Mouse (Mus musculus) bone marrow, adult 2 months (tissue): Measurements from ENCODE around the gene 1700029P11Rik.

Experiments
- CTCF ChIP-seq: fragments of 200-500 bp; IDR thresholded peaks from 2 replicates; pipeline ENCODE4 v1.5.1; 2011; ENCODE audit warnings: low read length, control low read depth; ENCODE audit not compliant: control insufficient read depth, insufficient read depth
- POLR2A ChIP-seq: fragments of 200-500 bp; IDR thresholded peaks from 2 replicates; pipeline ENCODE4 v1.6.1; 2011; ENCODE audit warnings: low read depth, mild to moderate bottlenecking, control low read depth, low read length, borderline replicate concordance; ENCODE audit not compliant: control insufficient read depth

DNA sequence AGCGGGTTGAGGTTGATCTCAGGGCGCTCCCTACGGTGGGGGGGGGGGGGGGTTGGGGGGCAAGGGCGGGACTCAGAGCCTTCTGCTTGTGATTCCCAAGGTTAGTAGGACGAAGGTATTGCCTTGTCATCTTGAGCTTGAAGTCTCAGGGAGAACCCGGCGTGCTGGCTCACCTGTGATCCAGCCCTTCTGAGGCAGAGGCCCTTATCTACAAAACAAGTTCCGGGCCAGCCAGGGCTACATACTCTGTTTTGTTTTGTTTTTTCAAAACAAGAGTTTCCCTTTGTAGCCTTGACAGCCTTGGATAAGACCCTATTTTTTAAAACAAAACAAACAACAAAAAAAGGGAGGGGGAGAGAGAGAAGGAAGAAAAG, 19.3 kb upstream of the 1700029P11Rik start:
- TF ChIP-seq POLR2A (no peak), CTCF (no peak)
